In genomic region chr11:121082250-121082649, GRCm38 (mm10) we compare ENCODE assay signal across 1 mouse cellular context.
TF ChIP-seq lines count a peak whose summit lies in the region.

No protein-coding gene starts in this region.

TF ChIP-seq in CH12.LX, 34 proteins besides CTCF, POLR2A, EP300 and RAD21:
- no peak for TF ChIP-seq CHD1 (IDR thresholded peaks at IDR 0.05; ENCODE audit: low read depth, low read length)
- no peak for TF ChIP-seq SMC3 (IDR thresholded peaks at IDR 0.05; ENCODE audit: low read depth, low read length)
- TF ChIP-seq MAX (IDR thresholded peaks at IDR 0.05; ENCODE audit: low read length) = no peak
- TF ChIP-seq ZMIZ1 (IDR thresholded peaks at IDR 0.05; ENCODE audit: low read depth, low read length) = no peak
- TF ChIP-seq USF1 (IDR thresholded peaks at IDR 0.05; ENCODE audit: low read depth, low read length) = no peak
- TF ChIP-seq POLR2AphosphoS2 (IDR thresholded peaks at IDR 0.05; ENCODE audit: low read depth, low read length) = no peak
- no peak for TF ChIP-seq ELF1 (IDR thresholded peaks at IDR 0.05; ENCODE audit: low read depth, low read length)
- TF ChIP-seq NRF1 (IDR thresholded peaks at IDR 0.05; ENCODE audit: low read depth, low read length) = no peak
- no peak for TF ChIP-seq MXI1 (IDR thresholded peaks at IDR 0.05; ENCODE audit: low read depth, low read length)
- TF ChIP-seq BHLHE40 (IDR thresholded peaks at IDR 0.05; ENCODE audit: low read depth, low read length) = no peak
- TF ChIP-seq IRF4 (IDR thresholded peaks at IDR 0.05; ENCODE audit: low read depth, low read length) = no peak
- TF ChIP-seq E2F4 (IDR thresholded peaks at IDR 0.05; ENCODE audit: insufficient replicate concordance, low read depth, low read length) = no peak
- TF ChIP-seq ZC3H11A (IDR thresholded peaks at IDR 0.05; ENCODE audit: low read depth, low read length) = no peak
- TF ChIP-seq RCOR1 (conservative IDR thresholded peaks at IDR 0.05; ENCODE audit: low read depth, low read length) = no peak
